Mouse (Mus musculus) lung, postnatal 0 days (tissue): ENCODE data around the gene Dpy19l3. TPM values are rescaled to one million over a fixed set of nuclear protein-coding genes. Genes with fewer than 3 reads are reported as not detected.

Experiments
- ATAC-seq: fragments of 200-750 bp; cut with Nextera tagmentation; 2 replicates; pipeline ENCODE4 v1.8.0; 2017; ENCODE audit warnings: moderate library complexity
- DNase-seq: peaks from one replicate; pipeline ENCODE4 v3.0.0-alpha.2; 2016; ENCODE audit warnings: low spot score
- H3K27ac ChIP-seq: fragments of 300-500 bp; sonication (generic); 2 replicates; pipeline ENCODE4 v1.5.1; 2014; ENCODE audit warnings: antibody characterized with exemption, mild to moderate bottlenecking, low read length, mixed read lengths
- H3K27me3 ChIP-seq: fragments of 300-500 bp; sonication (generic); replicated peaks from 2 replicates; pipeline ENCODE4 v1.6.1; 2014; ENCODE audit warnings: low read length, mixed read lengths; ENCODE audit not compliant: insufficient read depth
- H3K36me3 ChIP-seq: fragments of 300-500 bp; sonication (generic); 2 replicates; pipeline ENCODE4 v1.6.1; 2014; ENCODE audit warnings: low read length, mixed read lengths; ENCODE audit not compliant: insufficient read depth
- H3K4me1 ChIP-seq: fragments of 300-500 bp; sonication (generic); 2 replicates; pipeline ENCODE4 v1.6.1; 2014; ENCODE audit warnings: antibody characterized with exemption, low read depth, low read length, mixed read lengths; ENCODE audit not compliant: insufficient read depth
- H3K4me2 ChIP-seq: fragments of 300-500 bp; sonication (generic); replicated peaks from 2 replicates; pipeline ENCODE4 v1.6.1; 2014; ENCODE audit warnings: low read depth, mild to moderate bottlenecking, low read length, moderate library complexity, mixed read lengths
- H3K4me3 ChIP-seq: fragments of 300-500 bp; sonication (generic); 2 replicates; pipeline ENCODE4 v1.5.1; 2014; ENCODE audit warnings: low read depth, low read length
- H3K9ac ChIP-seq: fragments of 300-500 bp; sonication (generic); replicated peaks from 2 replicates; pipeline ENCODE4 v1.6.1; 2014; ENCODE audit warnings: low read depth, mild to moderate bottlenecking
- H3K9me3 ChIP-seq: fragments of 300-500 bp; sonication (generic); 2 replicates; pipeline ENCODE4 v1.6.1; 2016; ENCODE audit warnings: low read length, mixed read lengths
- CTCF ChIP-seq: IDR thresholded peaks from 2 replicates; pipeline ENCODE4 v1.5.1; 2016; ENCODE audit warnings: antibody characterized with exemption, mild to moderate bottlenecking
- EP300 ChIP-seq: IDR thresholded peaks from 2 replicates; pipeline ENCODE4 v1.6.1; 2016; ENCODE audit warnings: antibody characterized with exemption, mild to moderate bottlenecking, control low read depth
- whole genome bisulfite sequencing: fragments of 180-500 bp; shearing (Covaris S2); extraction: QIAGEN DNeasy Blood & Tissue Kit; methylation state at CpG from one replicate; pipeline ENCODE4 v1.1.7; 2014; 5-methylcytosine and 5-hydroxymethylcytosine counted together
- polyA plus RNA-seq: library from polyadenylated mRNA; unstranded; fragments of >200 nt; fragmentation: Nextera tagmentation; extraction: Ambion mirVana; gene quantifications from 2 replicates; pipeline ENCODE4 v1.2.1, GENCODE M21; 2015

Gene Dpy19l3
- polyA plus RNA-seq, 1 experiment from 2014 or later: 14.3 TPM

- Histone ChIP-seq H3K4me3 (no peak overlapping the region), H3K36me3 (peaks cover 26% of the 10 kb centered on the region; the same call in 1 of the 2 replicates), H3K4me1 (no peaks in the 10 kb centered on the region), H3K9me3 (no peaks in the 10 kb centered on the region), H3K4me2 (no peak overlapping the region), H3K9ac (no peak overlapping the region), H3K27ac (no peak overlapping the region), H3K27me3 (no peaks in the 10 kb centered on the region)
- TF ChIP-seq CTCF: no peak
- TF ChIP-seq EP300: no peak
- DNase-seq (no peak), ATAC-seq (no peak)
- 90% methylated on average over 8 of the region's 8 CpGs for WGBS
Observed at GRCm38 (mm10) chr7:35772347-35772746, 18.1 kb upstream of the Dpy19l3 start.

- Histone ChIP-seq H3K9me3 (no peaks in the 10 kb centered on the region), H3K36me3 (peaks cover 23% of the 10 kb centered on the region; the same call in 1 of the 2 replicates), H3K27me3 (no peaks in the 10 kb centered on the region), H3K4me1 (no peaks in the 10 kb centered on the region), H3K4me3 (no peak overlapping the region), H3K9ac (no peak overlapping the region), H3K4me2 (no peak overlapping the region), H3K27ac (no peak overlapping the region)
- ATAC-seq (no peak), DNase-seq (no peak)
- TF ChIP-seq CTCF: no peak
- no peak for TF ChIP-seq EP300
Observed at GRCm38 (mm10) chr7:35771106-35771505, 16.9 kb upstream of the Dpy19l3 start.

- no peaks in the 10 kb centered on the region for H3K27me3 ChIP-seq
- H3K4me3 ChIP-seq: no peak overlapping the region
- no peak overlapping the region for H3K9ac ChIP-seq
- H3K27ac ChIP-seq: no peak overlapping the region
- no peaks in the 10 kb centered on the region for H3K9me3 ChIP-seq
- no peak overlapping the region for H3K4me2 ChIP-seq
- no peaks in the 10 kb centered on the region for H3K4me1 ChIP-seq
- H3K36me3 ChIP-seq: peaks cover 15% of the 10 kb centered on the region; the same call in 1 of the 2 replicates
- ATAC-seq (no peak), DNase-seq (no peak)
- TF ChIP-seq CTCF: no peak
- TF ChIP-seq EP300: no peak
- 79% methylated on average over 7 of the region's 7 CpGs for WGBS
Observed at GRCm38 (mm10) chr7:35770122-35770521, 15.9 kb upstream of the Dpy19l3 start.

- H3K27ac ChIP-seq: no peak overlapping the region
- H3K4me2 ChIP-seq: no peak overlapping the region
- no peaks in the 10 kb centered on the region; the same call in 1 of the 2 replicates for H3K9me3 ChIP-seq
- no peaks in the 10 kb centered on the region for H3K36me3 ChIP-seq
- ATAC-seq: no peak
- no peaks in the 10 kb centered on the region for H3K4me1 ChIP-seq
- DNase-seq: no peak
- no peaks in the 10 kb centered on the region for H3K27me3 ChIP-seq
- 82% methylated on average over 11 of the region's 11 CpGs for WGBS
- H3K4me3 ChIP-seq: no peak overlapping the region
- no peak for TF ChIP-seq EP300
- no peak for TF ChIP-seq CTCF
- H3K9ac ChIP-seq: no peak overlapping the region
Observed at GRCm38 (mm10) chr7:35764461-35764860, 10.2 kb upstream of the Dpy19l3 start.

- TF ChIP-seq CTCF (no peak), EP300 (no peak)
- ATAC-seq: no peak
Observed at GRCm38 (mm10) chr7:35761801-35762200, 7.5 kb upstream of the Dpy19l3 start.

GRCm38 (mm10) chr7:35759602-35760001 lies 5.3 kb upstream of the Dpy19l3 start:
- 14% methylated on average over 2 of the region's 2 CpGs for WGBS
- Histone ChIP-seq H3K4me1 (no peaks in the 10 kb centered on the region), H3K9me3 (no peaks in the 10 kb centered on the region; the same call in 1 of the 2 replicates), H3K4me2 (no peak overlapping the region), H3K27ac (no peak overlapping the region), H3K9ac (no peak overlapping the region), H3K36me3 (no peaks in the 10 kb centered on the region), H3K4me3 (no peak overlapping the region), H3K27me3 (no peaks in the 10 kb centered on the region)
- DNase-seq (no peak), ATAC-seq (no peak)
- TF ChIP-seq EP300 (no peak), CTCF (peak; percentile 62)

More at GRCm38 (mm10) chr7:35761801-35762200, 7.5 kb upstream of the Dpy19l3 start:
- DNase-seq: no peak
- H3K9me3 ChIP-seq: no peaks in the 10 kb centered on the region; the same call in 1 of the 2 replicates
- H3K4me2 ChIP-seq: no peak overlapping the region
- H3K36me3 ChIP-seq: no peaks in the 10 kb centered on the region
- H3K27ac ChIP-seq: no peak overlapping the region
- no peaks in the 10 kb centered on the region for H3K27me3 ChIP-seq
- 56% methylated on average over 5 of the region's 5 CpGs for WGBS
- H3K9ac ChIP-seq: no peak overlapping the region
- H3K4me3 ChIP-seq: no peak overlapping the region
- H3K4me1 ChIP-seq: no peaks in the 10 kb centered on the region
